Mouse (Mus musculus): ENCODE data around the gene Calhm6. TPM values are rescaled to one million over a fixed set of nuclear protein-coding genes. Genes with fewer than 3 reads are reported as not detected.

Calhm6 gene
- total and polyA plus RNA-seq, 3 experiments: 0.17 to 0.58 (median 0.29) TPM

GRCm38 (mm10) chr10:34131356-34131755 lies 3.6 kb upstream of the Calhm6 start:
- H3K36me3 ChIP-seq (replicated peaks in 1 of 2; ENCODE audit: control insufficient read depth in 1 of 2, insufficient read depth in 1 of 2, low read length in 1 of 2): no peaks in the 10 kb centered on the region
- H3K27ac ChIP-seq (ENCODE audit: insufficient read depth, low read depth): no peak overlapping the region
- TF ChIP-seq RCOR1 (conservative IDR thresholded peaks at IDR 0.05; ENCODE audit: low read depth, low read length) (no peak), BHLHE40 (IDR thresholded peaks at IDR 0.05; ENCODE audit: low read depth, low read length) (peak; percentile 91), USF1 (IDR thresholded peaks at IDR 0.05; ENCODE audit: low read depth, low read length) (no peak), ETS1 (conservative IDR thresholded peaks at IDR 0.05; ENCODE audit: low read depth, low read length) (0 out of 2 replicates have a peak, but pooled peaks have one; percentile 29), MEF2A (IDR thresholded peaks at IDR 0.05; ENCODE audit: borderline replicate concordance, low read depth, low read length) (no peak)
- dilution Hi-C loops (cut with MboI; ENCODE audit: extremely low pct_ligation_motif_present, extremely low pct_unique_long_range_greater_than_20kb, low sequenced_read_pairs): no loop called here
- no peaks in the 10 kb centered on the region for H3K79me2 ChIP-seq (replicated peaks; ENCODE audit: control insufficient read depth, extremely low read depth, insufficient read depth, poor library complexity, severe bottlenecking)
- H3K9ac ChIP-seq (ENCODE audit: insufficient read depth, low read depth): no peak overlapping the region
- no peaks in the 10 kb centered on the region for H3K9me3 ChIP-seq (replicated peaks; ENCODE audit: low read length)
- H3K4me2 ChIP-seq (ENCODE audit: insufficient read depth, low read depth, poor library complexity, severe bottlenecking): no peak overlapping the region
- H3K4me3 ChIP-seq (replicated peaks in 1 of 3; ENCODE audit: low read depth in 2 of 3, low read length in 2 of 3, poor library complexity in 1 of 3): no peak overlapping the region
- in situ Hi-C loops (cut with MboI; ENCODE audit: low pct_ligation_motif_present, low pct_unique_long_range_greater_than_20kb, low sequenced_read_pairs): no loop called here
- no peaks in the 10 kb centered on the region for H3K27me3 ChIP-seq (replicated peaks)
- DNase-seq (ENCODE audit: extremely low read depth): peak; percentile 37
- H3K4me1 ChIP-seq (ENCODE audit: control insufficient read depth in 1 of 2, insufficient read depth in 2 of 2): peaks cover 0 to 16% of the 10 kb centered on the region in 2 experiments; a peak in 2 of 4 replicates

GRCm38 (mm10) chr10:34128391-34128790 lies 607 bp upstream of the Calhm6 start:
- 0 out of 2 replicates have a peak, but pooled peaks have one; percentile 6 for TF ChIP-seq USF1 (IDR thresholded peaks at IDR 0.05; ENCODE audit: low read depth, low read length)
- no peak for TF ChIP-seq BHLHE40 (IDR thresholded peaks at IDR 0.05; ENCODE audit: low read depth, low read length)
- TF ChIP-seq NELFE (IDR thresholded peaks at IDR 0.05; ENCODE audit: low read depth, low read length): no peak
- TF ChIP-seq POLR2A (IDR thresholded peaks at IDR 0.05; ENCODE audit: low read depth, low read length): no peak
- H3K9ac ChIP-seq (ENCODE audit: insufficient read depth, low read depth): no peak overlapping the region
- dilution Hi-C loops (cut with MboI; ENCODE audit: extremely low pct_ligation_motif_present, extremely low pct_unique_long_range_greater_than_20kb, low sequenced_read_pairs) (no loop called here), in situ Hi-C loops (cut with MboI; ENCODE audit: low pct_ligation_motif_present, low pct_unique_long_range_greater_than_20kb, low sequenced_read_pairs) (no loop called here)
- no peak for DNase-seq (ENCODE audit: extremely low read depth)
- H3K4me3 ChIP-seq (replicated peaks in 1 of 3; ENCODE audit: low read depth in 2 of 3, low read length in 2 of 3, poor library complexity in 1 of 3): no peak overlapping the region
- no peaks in the 10 kb centered on the region for H3K9me3 ChIP-seq (replicated peaks; ENCODE audit: low read length)
- no peaks in the 10 kb centered on the region for H3K79me2 ChIP-seq (replicated peaks; ENCODE audit: control insufficient read depth, extremely low read depth, insufficient read depth, poor library complexity, severe bottlenecking)
- H3K27ac ChIP-seq (ENCODE audit: insufficient read depth, low read depth): no peak overlapping the region
- peaks cover 0 to 16% of the 10 kb centered on the region in 2 experiments; a peak in 2 of 4 replicates for H3K4me1 ChIP-seq (ENCODE audit: control insufficient read depth in 1 of 2, insufficient read depth in 2 of 2)
- no peaks in the 10 kb centered on the region for H3K27me3 ChIP-seq (replicated peaks)
- no peaks in the 10 kb centered on the region for H3K36me3 ChIP-seq (replicated peaks in 1 of 2; ENCODE audit: control insufficient read depth in 1 of 2, insufficient read depth in 1 of 2, low read length in 1 of 2)
- peak overlapping the region; percentile 65; the same call in 1 of the 2 replicates for H3K4me2 ChIP-seq (ENCODE audit: insufficient read depth, low read depth, poor library complexity, severe bottlenecking)

- dilution Hi-C loops (cut with MboI; ENCODE audit: extremely low pct_ligation_motif_present, extremely low pct_unique_long_range_greater_than_20kb, low sequenced_read_pairs) (no loop called here), in situ Hi-C loops (cut with MboI; ENCODE audit: low pct_ligation_motif_present, low pct_unique_long_range_greater_than_20kb, low sequenced_read_pairs) (no loop called here)
- peaks cover 7 to 34% of the 10 kb centered on the region in 2 experiments for H3K4me1 ChIP-seq (ENCODE audit: control insufficient read depth in 1 of 2, insufficient read depth in 2 of 2)
- H3K27me3 ChIP-seq (replicated peaks): no peaks in the 10 kb centered on the region
- H3K27ac ChIP-seq (ENCODE audit: insufficient read depth, low read depth): no peak overlapping the region
- H3K79me2 ChIP-seq (replicated peaks; ENCODE audit: control insufficient read depth, extremely low read depth, insufficient read depth, poor library complexity, severe bottlenecking): no peaks in the 10 kb centered on the region
- no peak for TF ChIP-seq SMC3 (IDR thresholded peaks at IDR 0.05; ENCODE audit: low read depth, low read length)
- TF ChIP-seq EP300 (IDR thresholded peaks at IDR 0.05; ENCODE audit: low read length): peak; percentile 59; the same call in 1 of the 2 replicates
- peak; percentile 45; the same call in 1 of the 2 replicates for TF ChIP-seq IRF4 (IDR thresholded peaks at IDR 0.05; ENCODE audit: low read depth, low read length)
- TF ChIP-seq JUN (IDR thresholded peaks at IDR 0.05; ENCODE audit: insufficient read depth, low read depth, low read length): no peak
- no peak overlapping the region for H3K4me3 ChIP-seq (replicated peaks in 1 of 3; ENCODE audit: low read depth in 2 of 3, low read length in 2 of 3, poor library complexity in 1 of 3)
- no peaks in the 10 kb centered on the region for H3K36me3 ChIP-seq (replicated peaks in 1 of 2; ENCODE audit: control insufficient read depth in 1 of 2, insufficient read depth in 1 of 2, low read length in 1 of 2)
- no peak overlapping the region for H3K9ac ChIP-seq (ENCODE audit: insufficient read depth, low read depth)
- no peaks in the 10 kb centered on the region for H3K9me3 ChIP-seq (replicated peaks; ENCODE audit: low read length)
- no peak overlapping the region for H3K4me2 ChIP-seq (ENCODE audit: insufficient read depth, low read depth, poor library complexity, severe bottlenecking)
- no peak for DNase-seq (ENCODE audit: extremely low read depth)
Measured at GRCm38 (mm10) chr10:34118421-34118820, 9.4 kb downstream of the Calhm6 start.
